Mouse (Mus musculus) T-helper 1 cell (primary cell): ENCODE results near the gene Tex46.

Source experiments
- in situ Hi-C: fragments of 300-600 bp; cut with MboI, MseI; formaldehyde crosslinking; loops from one replicate; pipeline ENCODE4 v1.15.1; 2025; ENCODE audit warnings: high pct_unique_total_duplicates

Gene Tex46

DNA sequence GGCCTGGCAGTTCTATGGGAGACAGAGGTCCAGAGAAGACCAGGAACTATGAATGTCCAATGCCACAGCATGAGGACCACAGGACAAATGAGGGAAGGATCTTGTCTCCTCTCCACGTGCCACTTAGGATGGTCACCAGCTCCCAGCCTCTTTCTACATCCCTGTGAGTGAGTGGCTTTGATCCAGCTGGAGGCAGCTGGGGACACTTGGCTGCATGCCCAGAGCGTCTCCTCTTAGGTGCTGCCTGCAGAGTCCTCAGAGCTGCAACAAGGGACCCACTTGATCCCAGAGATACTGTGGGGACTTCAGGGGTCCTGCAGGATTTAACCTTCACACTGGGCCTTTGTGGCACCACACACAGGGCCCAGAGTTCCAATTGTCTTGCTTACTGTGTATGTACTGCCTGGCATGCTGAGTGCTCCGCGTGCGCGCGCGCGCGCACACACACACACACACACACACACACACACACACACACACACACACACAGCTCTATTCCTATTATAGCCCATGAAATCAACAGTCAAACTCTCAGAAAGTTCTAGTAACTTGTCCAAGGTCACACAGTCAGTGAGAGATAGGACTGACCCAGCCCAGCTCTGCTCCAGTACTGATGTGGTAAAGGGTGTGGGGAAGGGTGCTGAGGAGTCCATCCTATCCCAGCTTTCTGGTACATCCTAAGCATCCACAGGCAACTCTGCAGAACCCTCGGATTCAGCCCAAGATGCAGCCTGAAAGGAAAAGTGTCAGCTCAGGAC lies 21.2 kb downstream of the Tex46 start:
- in situ Hi-C loops = no loop called here

DNA sequence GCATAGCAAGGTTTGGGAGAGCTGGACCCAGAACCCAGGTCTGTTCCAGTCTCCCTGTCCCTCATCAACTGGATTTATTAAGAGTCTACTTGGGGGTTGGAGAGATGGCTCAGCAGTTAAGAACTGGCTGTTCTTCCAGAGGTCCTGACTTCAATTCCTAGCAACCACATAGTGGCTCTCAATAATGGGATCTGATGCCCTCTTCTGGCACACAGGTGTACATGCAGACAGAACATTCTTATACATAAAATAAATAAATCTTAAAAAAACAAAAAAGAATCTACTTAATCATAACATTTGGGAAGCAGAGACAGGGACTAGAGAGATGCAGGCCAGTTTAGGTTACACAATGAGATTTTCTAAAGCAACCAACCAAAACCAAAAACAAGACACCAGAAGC lies 25.8 kb downstream of the Tex46 start:
- in situ Hi-C loops = no loop called here

DNA sequence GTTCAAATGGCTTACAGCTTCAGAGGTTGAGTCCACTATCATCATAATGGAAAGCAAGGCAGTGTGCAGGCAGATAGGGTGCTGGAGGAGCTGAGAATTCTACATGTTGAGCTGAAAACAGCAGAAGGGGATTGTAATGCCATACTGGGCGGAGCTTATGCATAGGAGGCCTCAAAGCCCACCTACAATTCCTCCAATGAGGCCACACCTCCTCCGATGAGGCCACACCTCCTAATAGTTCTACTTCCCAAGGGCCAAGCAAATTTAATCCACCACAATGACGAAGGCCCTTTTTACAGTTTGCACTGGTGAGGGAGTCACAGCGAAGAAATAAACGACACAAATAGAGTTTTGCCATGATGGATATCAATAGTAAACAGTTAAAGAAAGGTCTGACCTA lies 26.3 kb downstream of the Tex46 start:
- in situ Hi-C loops = no loop called here

DNA sequence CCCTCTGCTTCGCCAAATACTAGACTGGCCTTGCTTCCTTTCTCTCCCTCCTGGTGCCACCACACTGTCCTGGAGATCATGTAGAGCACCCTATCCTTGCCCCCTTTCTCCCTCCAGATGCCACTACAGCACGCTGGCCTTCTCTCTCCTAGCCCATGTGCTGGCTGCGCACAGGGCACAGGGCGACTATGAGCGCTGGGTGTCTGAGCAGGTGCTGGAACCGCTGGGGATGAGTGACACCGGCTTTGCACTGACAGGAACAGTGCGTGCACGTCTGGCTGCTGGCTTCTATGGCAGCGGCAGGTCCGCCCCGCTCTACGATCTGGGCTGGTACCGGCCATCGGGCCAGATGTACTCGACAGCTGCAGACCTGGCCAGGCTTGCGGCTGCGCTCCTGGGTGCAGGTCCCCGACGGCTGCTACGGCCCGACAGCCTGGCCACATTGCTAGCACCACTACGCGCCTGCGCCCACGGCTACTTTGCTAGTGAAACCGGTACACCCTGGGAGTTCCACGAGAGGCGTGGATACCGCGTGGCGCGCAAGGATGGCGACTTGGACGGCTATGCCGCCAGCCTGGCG lies 26.8 kb downstream of the Tex46 start:
- in situ Hi-C loops = no loop called here

DNA sequence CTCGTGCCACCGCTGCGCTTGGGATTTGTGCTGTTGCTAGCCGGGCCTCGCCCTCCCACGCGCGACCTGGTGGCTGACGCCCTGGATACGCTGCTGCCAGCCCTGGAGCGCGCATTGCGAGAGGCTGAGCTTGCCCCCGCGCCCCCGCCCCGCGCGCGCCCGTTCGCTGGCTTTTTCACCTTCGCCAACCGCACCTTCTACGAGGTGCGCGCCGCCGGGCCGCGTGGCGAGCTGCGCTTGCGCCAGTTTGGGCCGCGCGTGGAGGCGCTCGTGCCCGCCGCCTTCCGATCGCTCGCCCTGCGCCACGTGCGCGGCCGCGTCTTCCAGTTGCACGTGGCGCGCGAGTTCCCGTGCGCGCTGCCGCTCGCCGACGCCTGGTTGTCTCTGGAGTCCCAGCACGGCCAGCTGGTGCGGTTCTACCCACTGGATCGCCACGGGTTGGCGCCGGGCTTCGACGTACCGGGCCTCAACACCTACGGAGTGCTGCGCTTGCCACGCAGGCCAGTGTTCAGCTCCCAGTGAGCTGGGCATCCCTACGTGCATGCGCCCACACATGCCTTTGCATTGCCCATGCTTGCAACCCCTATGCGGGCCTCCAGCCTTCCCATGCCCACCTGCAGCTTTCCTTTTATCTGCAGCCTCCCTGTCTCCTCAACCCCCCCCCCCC lies 27.5 kb downstream of the Tex46 start:
- in situ Hi-C loops = no loop called here

DNA sequence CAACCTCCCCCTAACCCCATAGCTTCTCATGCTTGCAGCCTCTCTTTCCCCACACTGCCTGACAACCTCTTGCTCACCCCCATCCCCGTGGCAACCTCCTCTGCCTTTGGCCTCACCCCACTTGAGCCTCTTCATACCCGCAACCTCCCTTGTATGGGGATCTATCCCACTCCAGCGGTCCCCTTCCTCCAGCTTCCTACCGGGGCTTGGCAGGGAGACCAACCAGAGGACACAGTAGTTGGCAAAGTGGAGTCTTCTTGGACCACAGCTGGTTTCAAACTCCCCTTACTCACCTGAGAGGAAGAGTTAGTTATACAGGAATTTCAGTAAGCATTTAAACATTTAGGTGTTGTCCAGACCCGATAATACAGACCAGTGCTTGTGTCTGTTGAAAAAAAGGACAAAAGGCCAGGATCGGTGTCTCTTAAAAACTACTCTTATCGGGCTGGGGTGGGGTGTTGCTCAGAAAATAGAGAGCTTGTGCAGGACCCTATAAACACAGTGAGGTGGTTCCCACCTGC lies 28.1 kb downstream of the Tex46 start:
- in situ Hi-C loops = no loop called here

DNA sequence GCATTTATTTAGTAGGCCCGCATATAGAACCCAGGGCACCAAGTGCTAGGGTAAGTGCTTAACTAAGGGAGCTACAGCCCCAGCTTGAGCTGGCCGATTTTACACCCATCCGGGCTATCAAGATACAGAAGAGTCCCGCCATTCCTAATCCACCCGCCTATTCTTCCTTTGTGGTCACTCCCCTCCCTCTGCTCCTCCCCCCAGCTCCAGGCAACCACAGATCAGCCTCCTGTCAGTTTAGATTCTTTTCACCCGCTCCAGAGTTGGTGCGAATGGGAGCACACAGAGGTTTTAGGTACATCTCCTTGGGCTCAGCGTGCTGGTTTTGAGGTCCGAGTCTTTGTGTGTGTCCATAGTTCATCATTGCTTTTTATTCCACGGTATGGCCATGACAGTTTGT lies 28.7 kb downstream of the Tex46 start:
- in situ Hi-C loops = no loop called here

DNA sequence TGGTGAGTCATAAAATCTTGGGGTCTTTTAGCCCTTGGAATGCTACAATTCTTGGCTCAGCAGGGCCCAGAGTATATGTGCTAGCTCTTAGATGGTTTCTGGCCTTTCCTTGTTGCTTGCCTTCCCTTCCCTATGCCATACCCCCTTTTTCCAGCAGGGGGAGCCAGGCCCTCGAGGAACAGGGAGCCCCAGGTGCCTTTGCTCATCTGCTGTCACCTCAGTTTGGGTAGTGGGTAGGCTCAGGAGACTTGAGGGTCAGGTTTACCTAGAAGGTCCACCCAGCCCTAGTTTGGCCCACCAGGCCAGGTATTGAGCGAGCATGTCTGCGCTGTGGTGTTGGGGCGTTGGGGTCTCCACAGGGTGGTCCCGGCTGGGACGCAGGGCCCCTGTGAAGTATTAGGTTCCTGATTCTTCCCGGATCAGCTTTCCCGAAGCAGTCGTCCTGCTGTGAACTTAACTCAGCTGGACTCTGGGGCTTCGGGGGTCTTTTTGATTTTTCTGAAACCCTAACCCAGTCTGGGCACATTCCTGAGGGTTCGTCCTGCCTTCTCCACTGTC lies 38.8 kb downstream of the Tex46 start:
- in situ Hi-C loops = no loop called here

DNA sequence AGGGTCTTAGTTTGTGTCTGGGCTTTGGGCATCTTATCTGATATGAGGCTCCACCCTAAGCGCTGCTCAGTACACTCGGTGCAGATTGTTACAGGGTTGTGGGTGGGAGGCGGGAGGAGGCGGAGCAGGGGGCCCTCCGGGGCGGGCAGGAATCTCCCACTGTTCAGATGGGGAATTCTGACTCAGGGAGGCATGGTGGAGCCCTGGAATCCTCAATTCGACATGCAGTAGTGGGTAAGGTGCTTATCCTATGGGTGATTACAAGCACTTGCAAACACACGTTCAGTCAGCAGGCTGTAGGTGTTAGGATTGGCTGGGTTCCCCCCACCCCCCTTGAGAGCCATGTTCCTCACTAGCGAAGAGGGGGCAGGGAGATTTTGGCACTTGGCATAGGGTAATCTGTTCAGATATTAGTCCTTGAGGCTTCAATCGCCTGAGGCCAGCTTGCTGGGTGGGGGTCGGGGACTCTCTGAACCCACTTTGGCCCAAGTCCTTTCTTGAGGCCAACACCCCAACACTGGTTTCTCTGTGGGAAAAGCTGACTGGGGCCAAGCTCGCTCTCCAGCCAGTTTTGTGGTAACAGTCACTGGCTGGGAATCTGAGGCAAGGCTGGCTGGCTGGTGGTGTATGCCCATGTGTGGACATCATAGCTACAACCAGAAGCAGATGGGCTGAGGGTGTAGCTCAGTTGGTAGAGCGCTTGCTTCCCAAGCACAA lies 39.4 kb downstream of the Tex46 start:
- in situ Hi-C loops = no loop called here

DNA sequence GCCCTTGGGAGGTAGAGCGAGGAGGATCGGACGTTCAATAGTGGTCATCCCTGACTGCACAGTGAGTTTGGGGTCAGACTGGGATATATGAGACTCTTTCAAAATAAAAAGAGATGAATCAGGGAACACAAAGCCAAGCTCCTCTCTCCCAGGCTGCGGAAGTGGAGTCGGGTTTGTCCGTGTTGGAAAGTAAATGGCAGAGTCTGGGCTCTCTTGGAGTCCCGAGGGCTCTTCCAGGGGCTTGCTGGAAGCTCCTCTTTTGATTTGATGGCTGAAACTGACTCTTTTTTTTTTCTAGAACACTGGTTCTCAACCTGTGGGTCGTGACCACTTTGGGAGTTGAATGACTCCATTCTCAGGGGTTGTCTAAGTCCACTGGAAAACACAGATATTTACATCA lies 40.0 kb downstream of the Tex46 start:
- in situ Hi-C loops = no loop called here

DNA sequence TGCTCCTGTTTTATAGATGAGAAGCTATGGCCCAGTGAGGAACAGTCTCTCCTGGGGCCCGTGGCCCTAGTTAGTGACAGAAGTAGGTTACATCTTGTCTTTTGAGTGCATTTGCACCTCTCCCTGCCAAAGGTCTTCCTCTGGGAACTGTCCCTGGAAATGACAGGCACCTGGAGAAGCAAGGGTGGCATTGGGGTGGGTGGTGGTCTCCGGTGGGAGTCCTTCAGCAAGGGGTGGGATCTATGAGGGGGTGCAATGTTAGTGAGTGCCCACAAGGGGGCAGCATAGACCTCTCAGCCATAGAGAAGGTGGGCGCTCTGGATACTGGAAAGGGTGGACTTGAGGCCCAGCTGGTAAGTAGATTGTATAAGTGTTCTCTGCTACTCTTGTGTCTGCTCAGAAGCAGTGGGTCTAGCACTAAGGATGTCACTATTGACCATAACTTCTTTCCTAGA lies 41.1 kb downstream of the Tex46 start:
- in situ Hi-C loops = no loop called here

DNA sequence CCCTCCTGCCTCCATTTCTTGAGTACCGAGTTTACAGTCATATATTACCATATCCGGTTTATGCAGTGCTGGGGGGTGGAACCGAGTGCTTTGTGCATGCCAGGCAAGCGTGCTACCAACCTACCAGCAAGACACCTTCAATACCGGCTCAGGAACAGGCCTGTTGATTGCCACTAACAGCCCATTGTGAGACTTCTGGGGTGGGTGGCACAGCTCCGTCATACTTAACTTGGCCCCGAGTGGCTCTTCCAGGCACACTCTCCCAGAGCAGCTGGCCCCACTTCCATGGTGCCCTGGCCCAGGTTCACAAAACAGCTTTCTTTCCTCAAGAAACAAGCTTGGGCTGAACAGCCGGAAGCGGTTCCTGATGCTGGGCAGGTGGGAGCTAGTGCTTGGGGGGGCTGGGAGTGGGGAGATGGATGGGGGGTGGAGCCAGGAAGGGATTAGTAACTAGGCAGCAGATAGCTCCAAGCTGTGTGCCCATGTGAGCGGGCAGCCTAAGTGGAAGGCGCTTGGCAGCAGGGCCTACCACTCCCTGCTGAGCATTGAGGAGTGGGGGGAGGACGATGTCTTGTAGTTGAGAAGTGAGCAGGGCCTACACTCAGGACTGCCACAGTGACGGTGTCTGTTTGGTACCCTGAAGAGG lies 41.8 kb downstream of the Tex46 start:
- in situ Hi-C loops = no loop called here

DNA sequence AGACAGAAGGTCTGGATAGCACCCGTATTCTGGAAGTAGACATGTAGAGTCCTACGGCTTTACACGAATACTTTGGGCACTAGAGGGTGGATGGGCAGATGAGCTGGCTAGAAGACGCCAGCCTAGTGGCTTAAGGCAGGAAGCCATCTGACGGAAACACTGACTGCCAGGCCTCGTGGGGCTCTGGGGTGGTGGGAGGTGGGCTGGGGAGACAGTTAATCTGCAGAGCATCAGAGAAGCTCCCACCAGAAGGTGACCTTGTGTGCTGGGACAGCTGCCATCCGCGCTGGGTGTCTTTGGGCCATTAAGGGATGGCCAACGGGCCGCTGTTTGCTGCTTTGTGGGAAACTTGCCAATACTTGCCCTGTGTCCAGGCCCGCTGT lies 42.3 kb downstream of the Tex46 start:
- in situ Hi-C loops = no loop called here

DNA sequence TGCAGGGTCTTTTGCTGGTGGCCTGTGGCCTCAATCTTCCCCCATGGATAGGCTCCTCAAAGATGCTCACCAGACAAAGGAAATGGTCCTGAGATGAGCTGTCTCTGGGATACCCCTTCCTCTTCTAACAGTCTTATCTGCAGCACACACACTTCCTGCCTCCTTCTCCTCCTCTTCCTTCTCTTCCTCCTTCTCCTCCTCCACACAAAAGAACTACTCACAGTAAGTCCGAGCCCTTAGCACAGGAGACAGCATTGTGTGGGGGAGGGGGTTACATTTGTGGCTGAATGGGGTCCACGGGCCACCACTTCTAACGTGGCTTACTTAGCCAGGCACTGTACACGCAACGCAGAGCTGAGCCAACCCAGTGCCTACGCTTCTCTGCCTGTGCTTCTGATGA lies 42.8 kb downstream of the Tex46 start:
- in situ Hi-C loops = no loop called here

DNA sequence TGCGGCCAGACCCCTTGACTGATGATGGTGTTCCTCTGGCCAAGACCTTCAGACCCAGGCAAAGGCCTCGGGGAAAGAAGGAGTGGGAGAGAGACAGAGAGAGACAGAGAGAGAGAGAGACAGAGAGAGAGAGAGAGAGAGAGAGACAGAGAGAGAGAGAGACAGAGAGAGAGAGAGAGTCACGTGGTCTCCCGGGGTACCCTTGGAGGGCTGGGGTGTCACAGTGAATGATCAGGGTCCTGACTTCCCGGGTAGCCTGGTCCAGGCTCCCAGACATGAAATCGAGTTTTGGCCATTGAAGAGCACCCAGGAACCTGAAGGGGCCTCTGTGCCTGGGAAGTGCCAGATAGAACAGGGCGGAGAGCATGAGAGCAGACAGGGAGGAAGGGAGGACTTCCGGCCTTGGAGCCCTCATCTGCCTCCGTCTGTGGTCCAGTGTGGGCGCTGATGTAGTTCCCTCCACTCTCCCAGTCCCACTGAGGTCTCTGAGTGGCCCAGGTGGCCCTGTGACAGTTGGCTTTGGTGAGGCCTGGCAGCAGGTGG lies 43.5 kb downstream of the Tex46 start:
- in situ Hi-C loops = no loop called here

DNA sequence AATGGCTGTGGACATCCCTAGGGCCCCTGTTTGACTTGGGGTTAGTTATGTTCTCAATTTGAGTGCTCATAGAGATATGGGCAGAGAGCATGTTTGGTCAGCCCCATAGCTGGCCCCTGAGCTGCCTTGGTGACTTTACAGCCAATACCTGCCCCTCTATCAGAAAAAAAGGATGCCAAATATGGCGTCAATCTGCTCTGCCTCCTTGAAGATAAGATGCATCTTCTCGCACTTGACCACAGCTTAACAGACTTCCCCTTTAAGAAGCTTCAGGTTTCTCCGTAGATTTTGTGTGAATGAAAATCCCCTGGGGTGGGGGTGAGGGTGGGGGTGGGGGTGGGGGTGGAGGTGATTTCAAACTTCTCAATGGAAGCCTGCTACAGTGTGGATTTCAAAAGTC lies 47.7 kb downstream of the Tex46 start:
- in situ Hi-C loops = no loop called here
